Mouse (Mus musculus): ENCODE data around the gene Cox14.
A peak's percentile ranks its signal among the peaks of the same experiment; 100 is the strongest.
"Not testable (repeated sequence)": the region's sequence is repeated elsewhere in the genome, so short reads cannot be mapped to it uniquely, and the experiment has no call there.

Gene Cox14

DNA sequence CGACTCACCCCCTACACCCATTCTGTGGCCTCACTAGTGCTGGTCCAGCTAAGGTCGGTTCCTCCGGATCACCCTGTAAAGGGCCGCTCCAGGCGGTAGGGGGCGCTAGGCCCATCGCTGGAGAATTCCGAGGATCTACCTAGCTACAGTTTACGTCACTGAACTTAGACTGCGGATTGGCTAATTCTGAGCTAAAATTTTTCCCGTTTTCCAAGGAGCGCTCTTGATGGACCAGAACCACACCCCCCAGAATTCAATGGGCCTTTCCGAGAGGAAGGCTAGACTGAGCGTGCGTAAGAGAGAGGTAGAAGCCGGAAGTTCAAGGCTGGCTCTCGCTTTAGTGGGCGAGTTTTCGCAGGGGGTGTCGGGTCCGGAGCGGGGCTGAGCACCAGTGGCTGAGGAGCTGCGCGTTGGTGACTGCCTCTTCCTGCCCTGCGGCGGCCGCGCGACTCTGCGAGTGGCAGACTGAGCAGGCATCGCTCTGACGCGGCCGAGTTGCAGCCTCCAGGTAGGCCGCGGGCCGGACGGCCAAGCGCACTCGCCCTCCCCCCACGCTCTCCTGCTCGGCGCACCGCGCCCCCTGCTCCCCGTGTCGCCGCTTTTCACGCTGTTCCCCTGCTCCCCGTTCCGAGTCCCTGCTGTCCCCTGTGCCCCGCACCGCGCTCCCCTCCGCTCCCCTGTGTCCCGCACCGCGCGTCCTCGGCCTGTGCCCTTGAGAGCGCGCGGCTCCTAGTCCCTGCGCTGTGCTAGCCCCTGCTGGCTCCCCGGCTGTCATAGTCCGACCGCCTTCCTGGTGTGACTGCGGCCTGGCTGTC lies at the start of gene Cox14:
Gene Cox14 (plus strand): TSS at position 278 of the 815 bp plus-strand sequence.
- peak; percentile 94 for DNase-seq

- no peak for DNase-seq
Measured at GRCm38 (mm10) chr15:99677089-99677488, 48.3 kb upstream of the Cox14 start.

DNA sequence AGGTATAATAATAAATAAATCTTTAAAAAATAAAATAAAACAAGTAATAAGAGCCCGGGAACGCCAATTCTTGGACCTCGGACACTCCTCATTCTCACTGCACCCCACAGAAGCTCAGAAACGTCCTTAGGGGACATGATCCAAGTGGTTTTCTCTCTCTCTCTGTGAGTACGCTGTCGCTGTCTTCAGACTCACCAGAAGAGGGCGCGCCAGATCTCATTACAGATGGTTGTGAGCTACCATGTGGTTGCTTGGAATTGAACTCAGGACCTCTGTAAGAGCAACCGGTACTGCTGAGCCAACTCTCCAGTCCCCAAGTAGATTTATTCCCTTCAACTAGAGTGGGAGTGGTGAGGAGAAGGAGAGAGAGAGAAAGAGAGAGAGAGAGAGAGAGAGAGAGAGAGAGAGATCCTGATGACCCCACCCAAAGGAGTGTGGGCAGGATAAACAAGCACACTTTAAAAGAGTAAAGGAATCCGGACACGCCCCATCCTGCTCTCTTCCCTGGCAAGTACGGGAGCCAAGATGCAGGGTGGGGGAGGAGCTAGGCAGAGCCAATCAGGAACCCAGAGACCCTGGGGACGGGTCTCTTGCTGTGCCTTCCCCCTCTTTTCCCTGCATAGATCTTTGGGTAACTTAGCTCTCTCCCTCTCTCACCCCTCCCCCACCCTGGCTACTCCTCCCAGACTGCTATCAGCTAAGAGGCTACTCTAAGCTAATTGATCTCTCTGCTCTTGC lies 47.2 kb upstream of the Cox14 start:
- peak; percentile 54 for DNase-seq

GRCm38 (mm10) chr15:99679008-99679407 lies 46.4 kb upstream of the Cox14 start:
- no peak for DNase-seq

DNA sequence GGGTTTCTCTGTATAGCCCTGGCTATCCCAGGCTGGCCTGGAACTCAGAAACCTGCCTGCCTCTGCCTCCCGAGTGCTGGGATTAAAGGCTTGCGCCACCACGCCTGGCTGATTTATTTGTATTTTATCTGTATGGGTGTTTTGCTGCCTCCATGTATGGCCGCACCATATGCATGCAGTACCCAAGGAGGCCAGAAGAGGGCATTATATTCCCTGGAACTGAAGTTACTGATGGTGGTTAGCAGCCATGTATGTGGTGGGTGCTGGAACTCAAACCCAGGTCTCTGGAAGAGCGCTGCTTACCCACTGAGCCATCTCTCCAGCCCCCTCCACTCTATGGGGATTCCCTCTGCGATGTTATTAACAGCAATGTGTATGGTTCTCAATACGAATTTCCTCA lies 42.5 kb upstream of the Cox14 start:
- DNase-seq, result no peak

DNA sequence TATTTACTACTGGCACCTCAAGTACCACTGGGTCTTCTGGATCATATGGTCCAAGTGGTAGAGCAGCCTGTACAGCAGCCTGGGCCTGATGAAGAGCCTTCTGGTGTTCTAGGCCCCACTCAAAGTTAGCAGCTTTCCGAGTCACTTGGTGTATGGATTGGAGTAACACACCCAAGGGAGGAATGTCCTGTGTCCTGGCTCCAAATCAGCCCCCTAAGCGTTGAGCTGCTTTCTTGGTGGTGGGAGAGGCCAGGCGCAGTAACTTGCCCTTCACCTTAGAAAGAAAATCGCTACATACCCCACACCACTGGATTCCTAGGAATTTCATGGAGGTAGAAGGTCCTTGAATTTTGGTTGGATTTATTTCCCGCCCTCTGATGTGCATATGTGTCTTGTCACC lies 41.3 kb upstream of the Cox14 start:
- DNase-seq, result no peak

- DNase-seq, result peak; percentile 65
Measured at GRCm38 (mm10) chr15:99688712-99689111, 36.7 kb upstream of the Cox14 start.

DNA sequence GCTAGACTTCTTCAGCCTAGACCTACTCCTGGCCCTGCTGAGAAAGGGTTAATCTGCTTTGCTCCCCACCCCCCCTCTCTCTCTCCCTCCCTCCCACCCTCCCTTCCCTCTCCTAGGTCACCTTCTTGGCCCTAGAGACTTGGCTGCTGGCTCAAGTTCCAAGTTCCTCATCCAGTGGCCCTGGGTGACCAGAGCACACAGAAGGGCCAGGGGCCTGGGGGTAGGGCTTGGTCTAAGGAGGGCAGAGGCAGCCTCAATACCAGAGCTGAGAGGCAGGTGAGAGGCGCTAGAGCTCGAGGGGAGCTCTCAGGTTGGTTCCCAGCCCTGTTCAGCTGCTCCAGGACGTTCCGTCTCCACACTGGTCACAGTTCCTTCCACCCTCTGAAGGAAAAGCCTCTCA lies 34.5 kb upstream of the Cox14 start:
- DNase-seq, result no peak

DNA sequence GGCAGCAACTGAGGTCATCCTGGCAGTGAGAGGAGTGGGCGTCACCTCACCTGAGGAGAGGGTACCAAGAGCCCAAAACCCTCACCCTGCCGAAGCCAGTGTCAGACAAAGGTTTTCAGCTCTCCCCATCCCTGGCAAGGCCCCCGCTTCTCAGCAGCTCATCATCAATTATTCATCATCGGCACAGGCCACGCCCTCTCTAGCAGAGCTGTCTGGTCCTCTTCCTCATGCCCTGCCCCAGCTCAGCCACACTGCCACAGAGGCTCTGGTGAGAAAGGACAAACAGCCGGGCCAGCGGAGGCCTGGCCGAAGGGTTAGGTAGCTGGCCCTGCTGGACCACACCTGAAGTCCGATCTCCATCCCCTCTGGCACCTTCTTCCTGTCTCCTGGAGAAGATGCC lies 33.4 kb upstream of the Cox14 start:
- no peak for DNase-seq

DNA sequence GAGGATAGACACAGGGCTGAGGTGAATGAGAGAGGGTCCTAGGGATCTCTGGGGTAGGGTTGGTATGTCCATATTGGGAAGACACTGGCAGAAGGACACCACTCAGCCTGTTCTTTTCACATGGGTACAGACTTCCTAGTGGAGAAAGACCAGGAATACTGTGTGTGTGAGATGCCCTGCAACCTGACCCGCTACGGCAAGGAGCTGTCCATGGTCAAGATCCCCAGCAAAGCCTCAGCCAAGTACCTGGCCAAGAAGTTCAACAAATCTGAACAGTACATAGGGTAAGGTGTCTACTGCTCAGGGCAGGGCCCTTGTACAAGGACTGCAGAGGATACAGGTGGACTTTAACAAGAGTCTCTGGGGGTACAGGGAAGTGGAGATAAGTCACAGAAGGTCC lies 28.1 kb upstream of the Cox14 start:
- no peak for DNase-seq

GRCm38 (mm10) chr15:99698533-99699085 lies 26.8 kb upstream of the Cox14 start:
- no peak for DNase-seq

DNA sequence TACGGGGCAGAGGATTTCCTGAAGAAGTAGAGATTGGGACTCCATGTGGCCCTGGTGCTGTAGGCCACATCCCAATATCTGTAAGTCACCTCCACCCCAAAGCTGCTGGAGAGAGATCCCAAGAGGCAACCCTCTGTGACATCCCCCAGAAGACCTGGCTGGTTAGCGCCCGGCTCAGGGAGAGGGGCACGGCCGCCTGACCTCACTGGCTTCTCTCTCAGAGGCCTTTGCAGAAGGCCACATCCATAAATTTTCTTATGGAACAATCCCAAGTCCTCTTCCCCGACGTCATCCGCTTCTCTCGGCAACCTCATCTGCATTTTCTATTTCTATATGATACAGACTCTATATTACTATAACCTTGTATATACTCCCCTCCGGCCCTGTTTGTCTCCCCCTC lies 25.7 kb upstream of the Cox14 start:
- no peak for DNase-seq

- no peak for DNase-seq
Measured at GRCm38 (mm10) chr15:99700219-99701106, 25.0 kb upstream of the Cox14 start.

- not testable (repeated sequence) for DNase-seq
Measured at GRCm38 (mm10) chr15:99701640-99701998, 23.8 kb upstream of the Cox14 start.

DNA sequence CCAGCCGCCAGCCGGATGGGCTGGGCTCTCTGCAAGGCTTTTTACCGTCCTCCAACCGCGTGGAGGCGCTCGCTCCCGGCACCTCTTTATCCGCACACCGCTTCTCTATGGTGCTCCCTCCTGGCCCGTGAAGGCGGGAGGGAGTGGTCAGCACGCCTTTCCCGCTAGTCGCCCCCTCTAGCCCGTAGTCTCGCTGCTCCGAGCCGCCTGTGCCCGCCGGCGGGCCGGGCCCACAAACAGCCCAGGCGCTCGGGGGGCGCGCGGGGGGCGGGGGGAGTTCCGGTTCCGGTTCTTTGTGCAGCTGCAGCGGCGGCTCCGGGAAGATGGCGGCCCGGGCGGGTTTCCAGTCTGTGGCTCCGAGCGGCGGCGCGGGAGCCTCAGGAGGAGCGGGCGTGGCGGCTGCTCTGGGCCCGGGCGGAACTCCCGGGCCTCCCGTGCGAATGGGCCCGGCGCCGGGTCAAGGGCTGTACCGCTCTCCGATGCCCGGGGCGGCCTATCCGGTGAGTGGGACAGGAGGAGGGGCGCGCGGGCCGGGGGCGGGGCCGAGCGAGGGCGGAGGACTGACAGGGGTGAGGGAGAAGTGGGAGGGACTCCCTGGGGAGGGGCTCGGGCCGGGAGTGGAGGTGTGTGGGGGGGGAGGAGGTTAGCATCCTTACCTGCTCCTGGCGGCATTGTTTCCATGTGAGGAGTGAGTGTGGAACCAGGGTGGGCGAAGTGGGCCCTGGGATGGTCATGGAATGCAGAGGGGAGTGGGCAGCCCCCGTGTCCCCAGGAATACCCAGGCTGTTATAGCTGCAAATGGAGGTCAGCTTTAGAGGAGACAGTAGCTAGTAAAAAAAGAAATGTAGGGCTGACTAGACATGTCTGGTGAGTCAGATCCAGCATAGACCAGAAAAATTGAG lies 23.2 kb upstream of the Cox14 start, which contains the start of gene Smarcd1:
Gene Smarcd1 (plus strand): TSS at position 131 of the 902 bp plus-strand sequence.
- peak; percentile 96 for DNase-seq

GRCm38 (mm10) chr15:99703104-99703503 lies 22.3 kb upstream of the Cox14 start:
- no peak for DNase-seq

GRCm38 (mm10) chr15:99703676-99704040 lies 21.8 kb upstream of the Cox14 start:
- DNase-seq, result no peak

GRCm38 (mm10) chr15:99704041-99704681 lies 21.3 kb upstream of the Cox14 start:
- DNase-seq, result no peak

DNA sequence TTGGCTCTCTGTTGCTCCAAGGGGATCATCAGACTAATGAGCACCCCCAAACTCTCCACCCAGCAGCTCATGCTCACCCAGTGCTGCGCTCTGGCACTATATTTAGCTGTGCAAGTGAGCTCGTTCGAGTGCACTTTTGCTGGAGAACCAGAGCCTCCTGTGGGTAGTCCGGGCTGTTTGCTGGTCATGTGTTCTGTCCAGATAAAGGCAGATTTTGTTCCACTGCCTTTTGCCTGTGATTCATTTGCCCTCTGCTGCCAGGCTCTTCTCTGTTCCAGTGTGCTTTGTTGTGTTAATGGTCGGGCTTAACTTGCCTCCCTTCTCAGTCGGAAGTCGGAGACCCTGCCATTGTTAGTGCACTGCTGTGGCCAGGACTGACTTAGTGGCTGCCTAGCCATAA lies 20.5 kb upstream of the Cox14 start:
- no peak for DNase-seq

DNA sequence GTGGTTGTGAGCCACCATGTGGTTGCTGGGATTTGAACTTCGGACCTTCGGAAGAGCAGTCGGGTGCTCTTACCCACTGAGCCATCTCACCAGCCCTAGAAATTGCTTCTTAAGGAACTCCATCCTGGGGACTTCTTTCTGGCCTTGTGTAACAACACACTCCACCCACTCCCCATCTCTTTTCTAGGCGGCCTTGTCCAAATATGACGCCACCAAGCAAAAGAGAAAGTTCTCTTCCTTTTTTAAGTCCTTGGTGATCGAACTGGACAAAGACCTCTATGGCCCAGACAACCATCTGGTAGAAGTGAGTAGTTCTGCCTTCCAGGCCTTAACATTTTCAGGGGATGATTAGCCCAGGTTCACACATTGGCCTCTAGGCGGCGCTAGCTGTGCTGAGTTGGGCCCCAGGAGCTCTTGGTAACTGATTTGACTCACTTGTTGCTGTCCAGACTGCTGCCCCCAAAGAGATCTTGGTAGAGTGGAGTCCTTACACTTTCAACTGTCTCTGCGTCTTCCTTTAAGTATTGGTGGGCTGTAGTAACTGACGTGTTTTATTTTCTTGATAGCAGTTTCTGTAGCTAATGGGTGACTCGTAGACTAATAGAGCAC lies 19.9 kb upstream of the Cox14 start, which contains the start of gene Gm17349:
Gene Gm17349 (minus strand): TSS at position 51 of the 609 bp plus-strand sequence.
- peak; percentile 62 for DNase-seq

DNA sequence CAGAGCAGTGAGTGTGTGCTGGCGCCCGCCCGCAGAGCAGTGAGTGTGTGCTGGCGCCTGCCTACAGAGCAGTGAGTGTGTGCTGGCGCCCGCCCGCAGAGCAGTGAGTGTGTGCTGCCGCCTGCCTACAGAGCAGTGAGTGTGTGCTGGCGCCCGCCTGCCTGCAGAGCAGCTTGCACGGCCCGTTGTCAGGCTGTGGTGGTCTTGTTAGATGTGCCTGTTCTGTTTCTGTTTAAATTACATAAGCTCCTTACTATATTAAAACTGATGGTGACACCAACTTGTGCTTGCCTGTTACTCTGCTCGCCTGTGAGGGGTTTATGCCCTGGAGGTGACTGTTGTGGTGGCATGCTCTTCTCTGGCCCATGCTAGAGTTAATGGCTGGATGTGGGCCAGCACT lies 17.2 kb upstream of the Cox14 start:
- no peak for DNase-seq

Data from lung, postnatal 14 days (tissue).